Mouse (Mus musculus) C2C12 (cell line): ENCODE data around the gene Npas2.

Source experiments
- CTCF ChIP-seq: IDR thresholded peaks from one replicate; pipeline ENCODE4 v1.5.1; 2011; ENCODE audit not compliant: control insufficient read depth, insufficient read depth, insufficient read length
- MAX ChIP-seq: IDR thresholded peaks from one replicate; pipeline ENCODE4 v1.6.1; 2011; ENCODE audit warnings: mild to moderate bottlenecking, control low read depth

GRCm38 (mm10) chr1:39160167-39160566 is 33.4 kb upstream of the Npas2 start:
- TF ChIP-seq CTCF (no peak), MAX (no peak)
